8 mouse cellular contexts compared by ENCODE assay signal in the genomic region with DNA sequence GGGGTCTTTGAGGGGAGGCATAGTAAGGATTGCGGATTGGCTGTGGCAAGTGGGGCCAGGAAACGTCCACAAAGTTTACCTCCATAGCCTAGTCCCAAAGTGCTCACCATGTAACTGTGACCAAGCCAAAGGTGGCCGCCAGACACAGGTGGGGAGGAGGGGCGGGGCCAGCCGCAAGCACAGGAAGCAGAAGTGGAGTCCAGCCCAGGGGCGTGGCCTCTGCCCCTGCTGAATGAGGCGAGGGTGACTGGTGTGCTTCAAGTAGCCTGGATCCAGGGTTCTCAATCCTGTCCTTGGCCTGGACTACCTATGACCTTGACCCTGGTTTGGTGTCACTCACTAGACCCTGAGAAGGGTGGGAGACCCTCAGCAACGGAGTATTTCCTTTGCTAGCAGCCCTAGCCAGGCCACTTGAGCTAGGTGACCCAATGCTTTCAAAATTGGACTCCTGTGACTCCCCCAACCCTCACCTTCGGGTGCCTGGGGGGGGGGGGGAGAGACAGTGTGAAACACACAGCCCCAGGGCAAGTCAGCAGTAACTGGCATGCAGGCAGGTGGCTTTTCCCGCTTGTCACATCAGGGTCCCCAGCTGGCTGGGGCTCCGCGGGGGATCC. TPM values are rescaled to one million over a fixed set of nuclear protein-coding genes. Genes with fewer than 3 reads are reported as not detected.
A peak's percentile ranks its signal among the peaks of the same experiment; 100 is the strongest.
DNase-seq lines count a peak whose midpoint lies in the region; ATAC-seq and TF ChIP-seq lines count a peak whose summit lies in the region.

No protein-coding gene starts in this region.

- no peaks in the 10 kb centered on the region for H3K27me3 ChIP-seq in kidney, adult 2 months (replicated peaks; ENCODE audit: control insufficient read depth, insufficient read depth, low read length)
- H3K27me3 ChIP-seq in lung, embryonic 16.5 days (ENCODE audit: control insufficient read depth, insufficient read depth, low read depth, low read length): no peaks in the 10 kb centered on the region
- H3K27me3 ChIP-seq in splenic B cell, adult 2 months (ENCODE audit: control insufficient read depth, insufficient read depth, low read length, poor library complexity, severe bottlenecking): no peaks in the 10 kb centered on the region

- H3K4me1 ChIP-seq in kidney, adult 2 months (ENCODE audit: control insufficient read depth, insufficient read depth, low read length): peaks cover 12% of the 10 kb centered on the region
- H3K4me1 ChIP-seq in lung, embryonic 16.5 days (replicated peaks; ENCODE audit: control insufficient read depth, insufficient read depth, low read length): peaks cover 15% of the 10 kb centered on the region

- peak; percentile 36; the same call in 1 of the 2 replicates for ATAC-seq in lung, embryonic 16.5 days (ENCODE audit: low read depth)

- H3K4me3 ChIP-seq in layer of hippocampus, adult 2 months: peak overlapping the region; percentile 52; the same call in 1 of the 2 replicates
- H3K4me3 ChIP-seq in kidney, adult 2 months (ENCODE audit: insufficient read depth, low read depth, low read length): peak overlapping the region; percentile 25
- H3K4me3 ChIP-seq in lung, embryonic 16.5 days (ENCODE audit: low read length): peak overlapping the region; percentile 78

- H3K9me3 ChIP-seq in lung, embryonic 16.5 days (ENCODE audit: control insufficient read depth, low read length): no peaks in the 10 kb centered on the region

- no peaks in the 10 kb centered on the region for H3K36me3 ChIP-seq in kidney, adult 2 months (ENCODE audit: control insufficient read depth, insufficient read depth, low read length)
- H3K36me3 ChIP-seq in lung, embryonic 16.5 days (ENCODE audit: control insufficient read depth, insufficient read depth, low read length): no peaks in the 10 kb centered on the region
- no peaks in the 10 kb centered on the region for H3K36me3 ChIP-seq in splenic B cell, adult 2 months (ENCODE audit: control insufficient read depth, insufficient read depth, low read length, poor library complexity, severe bottlenecking)

- WGBS in kidney, adult 2 months: 15% methylated on average over 12 of the region's 12 CpGs
- WGBS in lung, embryonic 16.5 days: 6% methylated on average over 12 of the region's 12 CpGs

- DNase-seq in layer of hippocampus, adult 2 months (ENCODE audit: low spot score in 2 of 2): no peak
- DNase-seq in layer of hippocampus, adult 8-10 months (ENCODE audit: low spot score in 2 of 2): no peak
- DNase-seq in c-Kit-positive CD71-positive TER-119-positive erythroid progenitor cells, embryonic 14.5 days (ENCODE audit: low spot score): peak; percentile 66
- DNase-seq in heart, adult 9 months (ENCODE audit: low spot score in 2 of 2): peak; percentile 55 to 68
- DNase-seq in kidney, adult 2 months: peak; percentile 90
- DNase-seq in splenic B cell, adult 2 months (ENCODE audit: low read depth, low spot score): peak; percentile 89
- no peak for DNase-seq in left cerebral cortex, adult 8-10 months (ENCODE audit: low spot score in 2 of 2)

- peak overlapping the region; percentile 79 for H3K4me2 ChIP-seq in lung, embryonic 16.5 days (ENCODE audit: low read depth, low read length)

- no peak overlapping the region for H3K27ac ChIP-seq in layer of hippocampus, adult 2 months
- peak overlapping the region; percentile 77 for H3K27ac ChIP-seq in kidney, adult 2 months (ENCODE audit: insufficient read depth, low read depth, low read length)
- peak overlapping the region; percentile 90 for H3K27ac ChIP-seq in lung, embryonic 16.5 days (ENCODE audit: low read length)

- no peak for TF ChIP-seq POLR2A in kidney, adult 2 months (IDR thresholded peaks at IDR 0.05; ENCODE audit: low read depth, low read length)

- peak overlapping the region; percentile 55 for H3K9ac ChIP-seq in lung, embryonic 16.5 days (ENCODE audit: low read length)

- no peak for TF ChIP-seq CTCF in layer of hippocampus, adult 2 months (conservative IDR thresholded peaks at IDR 0.05)
- no peak for TF ChIP-seq CTCF in kidney, adult 2 months (conservative IDR thresholded peaks at IDR 0.05; ENCODE audit: insufficient read depth, insufficient read length, low read depth, low read length)

RNA-seq across cellular contexts. Expression of a gene that starts 0.8 kb away (rescaled TPM):
- total RNA-seq in layer of hippocampus, adult 2 months (2021): 1 to 10 TPM; 3.1 to 4.1 TPM
- total RNA-seq in layer of hippocampus, adult 8-10 months (2022): 1 to 10 TPM; 3.6 to 8.6 (median 6.1) TPM
- polyA plus RNA-seq in kidney, adult 2 months (2012; rRNA removed): 15.0 and 18.5 TPM in 2 replicates
- polyA plus RNA-seq in lung, embryonic 16.5 days (2015; fragmentation: Nextera tagmentation; extraction: Ambion mirVana): 6.8 and 7.5 TPM in 2 replicates
- total RNA-seq in left cerebral cortex, adult 8-10 months (2022): 1 to 10 TPM; 4.5 to 5.7 (median 5.5) TPM

RNA-seq across cellular contexts. Expression of a gene that starts 36.8 kb away (rescaled TPM):
- 1 to 10 TPM; 4.9 to 6.7 TPM for total RNA-seq in layer of hippocampus, adult 2 months (2021)
- total RNA-seq in layer of hippocampus, adult 8-10 months (2022): 1 to 10 TPM; 6.0 to 6.9 (median 6.3) TPM
- polyA plus RNA-seq in kidney, adult 2 months (2012; rRNA removed): 13.0 and 27.9 TPM in 2 replicates
- polyA plus RNA-seq in lung, embryonic 16.5 days (2015; fragmentation: Nextera tagmentation; extraction: Ambion mirVana): 12.4 and 12.6 TPM in 2 replicates
- total RNA-seq in left cerebral cortex, adult 8-10 months (2022): 1 to 10 TPM; 3.3 to 4.8 (median 3.8) TPM

RNA-seq across cellular contexts. Expression of a gene that starts 36.8 kb away (rescaled TPM):
- 1 to 10 TPM; 5.0 to 6.3 TPM for total RNA-seq in layer of hippocampus, adult 2 months (2021)
- 1 to 10 TPM; 5.9 to 8.0 (median 7.0) TPM for total RNA-seq in layer of hippocampus, adult 8-10 months (2022)
- polyA plus RNA-seq in kidney, adult 2 months (2012; rRNA removed): 24.8 and 28.8 TPM in 2 replicates
- polyA plus RNA-seq in lung, embryonic 16.5 days (2015; fragmentation: Nextera tagmentation; extraction: Ambion mirVana): 6.7 and 8.4 TPM in 2 replicates
- 1 to 10 TPM; 4.5 to 5.5 (median 5.3) TPM for total RNA-seq in left cerebral cortex, adult 8-10 months (2022)

Comparison
In these comparisons a context has a peak if more than half of its experiments do, and no peak if none do; other contexts are left out.
1. DNase-seq: peak in c-Kit-positive CD71-positive TER-119-positive erythroid progenitor cells, embryonic 14.5 days (single experiment), heart, adult 9 months (2 of 2), kidney, adult 2 months (single experiment) and splenic B cell, adult 2 months (single experiment); none in layer of hippocampus, adult 2 months (0 of 2), layer of hippocampus, adult 8-10 months (0 of 2) and left cerebral cortex, adult 8-10 months (0 of 2).
2. H3K4me3 ChIP-seq: peak in every context shown above with its lines; median percentile 78 in lung, embryonic 16.5 days; 52 in layer of hippocampus, adult 2 months; 25 in kidney, adult 2 months.